Mouse (Mus musculus) mammary gland, adult 2 months (tissue): Measurements from ENCODE around the gene Wdr45. TPM values are rescaled to one million over a fixed set of nuclear protein-coding genes. Genes with fewer than 3 reads are reported as not detected.

Experiments
- polyA plus RNA-seq: library from polyadenylated mRNA; depleted of rRNA; stranded (reverse); fragments of >200 nt; gene quantifications from 2 replicates; pipeline ENCODE4 v1.2.3, GENCODE M21; 2012; ENCODE audit warnings: low replicate concordance; rRNA removed

Wdr45 gene
- polyA plus RNA-seq: 52.6 and 81.0 TPM in 2 replicates

GRCm38 (mm10) chrX:7714135-7714899 is at the start of gene Wdr45:
Gene Wdr45, plus strand, starts transcription at chrX:7714333.

DNA sequence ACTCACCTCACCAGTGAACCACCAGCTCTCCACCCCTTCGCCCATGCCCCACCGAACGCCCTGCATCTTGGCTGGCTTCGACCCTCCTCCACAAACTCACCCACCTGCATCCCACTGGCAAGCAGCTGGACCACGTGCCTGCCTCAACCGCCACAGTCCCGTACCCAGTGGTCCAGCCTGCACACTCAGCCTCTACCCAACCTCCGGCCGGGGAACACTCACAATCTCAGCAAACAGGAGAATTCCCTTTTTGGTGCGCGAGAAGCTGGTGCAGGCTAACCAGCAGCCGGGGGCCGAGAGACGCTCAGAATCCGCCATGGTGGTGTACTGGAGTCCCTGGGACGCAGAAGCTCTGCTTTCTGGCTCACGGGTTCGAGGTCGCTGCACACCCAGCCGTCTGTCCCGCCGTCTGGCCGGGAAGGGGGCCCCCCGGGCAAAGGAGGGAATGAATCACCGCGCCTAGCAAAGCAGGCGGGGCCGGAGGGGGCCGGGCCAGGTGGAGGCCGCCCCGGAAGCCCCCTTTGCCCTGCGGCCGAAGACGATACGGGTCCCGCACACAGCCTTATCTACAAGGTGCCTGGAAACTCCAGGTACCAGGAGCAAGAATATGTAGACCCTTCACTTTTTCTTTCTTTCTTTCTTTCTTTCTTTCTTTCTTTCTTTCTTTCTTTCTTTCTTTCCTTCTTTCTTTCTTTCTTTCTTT is 43.1 kb upstream of the Wdr45 start, which contains the start of gene Plp2:
Gene Plp2 (minus strand): TSS at position 470 of the 703 bp plus-strand sequence.

DNA sequence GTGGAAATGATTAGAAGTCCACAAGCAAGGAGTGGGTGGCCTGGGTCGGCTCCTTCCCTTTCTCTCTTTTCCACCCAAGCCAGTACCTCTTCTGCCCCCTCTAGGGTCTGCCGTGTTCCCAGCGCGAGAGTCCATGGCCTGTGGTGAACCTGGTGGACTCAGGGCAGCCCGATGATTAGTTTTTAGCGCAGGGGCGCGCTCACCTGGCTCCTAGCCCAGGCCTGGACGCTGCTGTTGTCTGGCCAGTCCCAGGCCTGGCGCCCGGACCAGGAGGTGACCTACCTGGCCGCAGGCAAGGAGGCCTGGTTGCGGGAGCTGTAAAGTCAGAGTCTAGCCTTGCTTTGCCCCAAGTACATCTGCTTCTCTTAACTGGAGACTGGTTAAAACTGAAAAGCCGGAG is 33.3 kb upstream of the Wdr45 start, which contains the start of gene Magix:
Gene Magix (minus strand): TSS at position 388 of the 400 bp plus-strand sequence.

DNA sequence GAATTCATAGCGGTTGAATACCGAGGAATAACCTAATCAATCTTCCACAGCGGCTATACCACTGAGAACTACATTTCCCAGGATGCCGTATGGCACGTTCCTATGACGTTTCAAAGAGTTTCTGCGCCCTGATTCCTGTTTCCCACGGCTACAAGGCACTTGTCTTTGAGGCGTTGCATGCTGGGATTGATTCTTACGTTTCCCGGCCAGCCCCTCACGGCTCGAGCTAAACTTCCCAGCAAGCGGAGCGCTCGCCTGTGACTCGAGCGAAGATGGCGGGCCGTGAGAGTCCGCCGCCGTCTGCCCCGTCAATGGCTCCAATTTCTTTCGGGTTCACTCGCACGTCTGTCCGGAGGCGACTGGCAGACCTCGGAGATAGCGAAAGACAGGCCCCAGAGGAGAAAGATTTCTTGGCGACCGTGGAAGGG is 17.2 kb upstream of the Wdr45 start, which contains the start of gene Gpkow:
Gene Gpkow (plus strand): TSS at position 178 of the 428 bp plus-strand sequence.

DNA sequence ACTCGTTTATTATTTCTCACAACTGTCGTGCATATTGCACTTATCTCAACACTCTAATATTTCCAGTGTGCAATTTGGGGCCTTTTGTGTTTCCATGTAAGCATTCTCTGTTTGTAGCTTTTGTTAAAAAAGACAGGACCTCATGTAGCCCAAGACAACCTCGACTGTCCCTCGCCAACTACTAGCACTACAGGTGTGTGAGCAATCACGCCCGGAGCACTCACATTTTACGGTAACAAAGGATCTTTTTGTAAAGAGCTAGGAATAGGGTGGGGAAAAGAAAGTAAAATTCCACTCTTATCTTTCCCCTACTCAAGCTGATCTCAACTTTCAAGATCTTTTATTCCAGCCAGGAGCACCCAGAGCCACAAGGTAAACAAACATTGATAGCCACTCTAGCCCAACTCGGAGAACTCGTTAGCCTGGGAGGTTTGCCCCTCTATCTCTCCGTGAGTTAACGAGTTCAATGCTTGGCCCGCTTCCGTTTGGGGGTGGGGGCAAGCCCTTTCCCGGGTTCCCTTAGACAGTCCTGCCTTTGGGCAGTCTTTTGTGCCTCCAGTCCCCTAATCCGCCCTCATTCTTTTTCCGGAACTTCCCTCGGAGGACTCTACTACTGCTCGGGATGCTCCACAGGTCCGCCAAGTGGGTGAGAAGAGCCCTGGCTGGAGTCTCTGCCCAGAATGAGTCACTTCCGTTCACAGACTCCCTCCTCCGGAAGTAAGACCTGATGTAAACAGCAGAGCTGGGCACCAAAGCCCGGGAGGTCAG is 7.6 kb downstream of the Wdr45 start, which contains the start of gene Gm45208:
Gene Gm45208 (plus strand): TSS at position 732 of the 768 bp plus-strand sequence.

DNA sequence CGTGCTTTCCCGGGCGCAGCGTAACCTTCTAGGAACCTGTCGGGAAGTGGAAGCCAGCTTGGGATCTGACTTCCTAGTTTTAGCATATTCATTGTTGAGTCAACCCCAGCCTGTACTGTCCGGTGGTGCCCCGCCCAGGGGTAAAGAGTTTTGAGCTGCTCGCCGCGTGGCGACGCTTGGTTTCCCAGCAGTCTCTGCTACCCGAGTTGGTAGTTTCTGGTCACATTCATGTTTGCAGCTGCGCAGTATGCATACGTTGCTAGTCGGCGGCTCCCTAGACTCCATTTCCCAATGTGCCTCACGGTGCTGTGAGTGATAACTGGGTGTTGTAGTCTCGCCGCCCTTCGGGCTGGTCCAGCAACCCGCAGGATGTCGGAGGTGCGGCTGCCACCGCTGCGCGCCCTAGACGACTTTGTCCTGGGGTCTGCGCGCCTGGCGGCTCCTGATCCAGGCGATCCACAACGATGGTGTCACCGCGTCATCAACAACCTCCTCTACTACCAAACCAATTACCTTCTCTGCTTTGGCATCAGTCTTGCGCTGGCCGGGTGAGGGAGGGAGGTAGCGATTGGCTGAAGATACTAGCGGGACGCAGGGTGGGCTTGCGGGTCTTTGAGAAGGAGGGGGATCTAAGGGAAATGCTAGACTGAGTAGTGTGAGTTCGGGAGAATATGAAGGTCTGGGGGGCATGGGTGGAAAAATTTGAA is 14.2 kb downstream of the Wdr45 start, which contains the start of gene Praf2:
Gene Praf2 (plus strand): TSS at position 225 of the 707 bp plus-strand sequence.

DNA sequence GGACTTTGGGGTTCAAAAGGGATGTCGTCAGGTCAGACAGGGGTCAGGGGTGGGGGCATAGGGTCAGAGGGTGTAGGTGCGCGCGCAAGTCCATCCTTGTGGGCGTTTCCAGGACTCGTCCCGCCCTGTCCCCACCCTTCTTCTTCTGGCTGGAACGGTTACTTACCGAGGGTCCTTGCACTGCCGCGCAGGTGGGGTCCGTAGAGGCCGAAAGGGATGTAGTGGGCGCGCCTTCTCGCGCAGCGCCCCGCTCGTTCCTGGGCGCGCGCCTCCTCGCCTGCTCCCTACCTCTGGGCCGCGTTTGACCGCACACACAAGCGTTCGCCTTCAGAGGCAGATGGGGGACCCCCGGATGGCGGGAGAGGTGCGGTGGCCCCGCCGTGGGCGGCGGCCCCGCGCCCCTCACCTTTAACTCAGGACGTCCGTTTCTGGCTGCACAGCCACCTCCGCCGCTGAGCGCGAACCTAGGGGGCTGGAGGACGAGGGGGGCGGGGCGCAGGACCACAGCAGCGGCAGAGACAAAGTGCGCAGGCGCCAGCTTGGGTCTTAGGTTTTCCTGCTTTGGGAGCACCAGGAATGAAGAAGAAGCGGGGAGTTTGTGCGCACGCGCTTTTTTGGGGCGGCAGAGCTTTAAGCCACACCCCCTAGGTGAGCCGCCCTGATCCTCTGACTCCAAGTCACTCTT is 36.4 kb downstream of the Wdr45 start, which contains the start of gene Ccdc120:
Gene Ccdc120 (minus strand): TSS at position 474 of the 685 bp plus-strand sequence.

GRCm38 (mm10) chrX:7762137-7762920 is 48.2 kb downstream of the Wdr45 start, which contains the start of gene Tfe3:
Gene Tfe3, plus strand, starts transcription at chrX:7762560.

Other genes with a start within 250 kb of the Wdr45 start
- gene Foxp3, start 140.7 kb upstream of the Wdr45 start, polyA plus RNA-seq: 3.3 and 11.9 TPM in 2 replicates
- gene Ppp1r3f, start 140.1 kb upstream of the Wdr45 start, polyA plus RNA-seq: 3.0 and 6.5 TPM in 2 replicates
- 17.5 and 20.1 TPM in 2 replicates for gene Ccdc22, start 108.8 kb upstream of the Wdr45 start, polyA plus RNA-seq
- 0.10 and 0.16 TPM in 2 replicates for gene Cacna1f, start 107.2 kb upstream of the Wdr45 start, polyA plus RNA-seq
- gene Syp, start 75.9 kb upstream of the Wdr45 start, polyA plus RNA-seq: 5.7 and 8.6 TPM in 2 replicates
- 37.2 and 57.8 TPM in 2 replicates for gene Prickle3, start 57.1 kb upstream of the Wdr45 start, polyA plus RNA-seq
- 137 and 304 TPM in 2 replicates for gene Plp2, start 42.9 kb upstream of the Wdr45 start, polyA plus RNA-seq
- gene Magix, start 33.1 kb upstream of the Wdr45 start, polyA plus RNA-seq: 4.8 and 17.7 TPM in 2 replicates
- 5.4 and 7.0 TPM in 2 replicates for gene Gpkow, start 17.2 kb upstream of the Wdr45 start, polyA plus RNA-seq
- gene Gm45208, start 7.9 kb downstream of the Wdr45 start, polyA plus RNA-seq: 0.95 and 4.4 TPM in 2 replicates
- 50.1 and 63.0 TPM in 2 replicates for gene Praf2, start 14.1 kb downstream of the Wdr45 start, polyA plus RNA-seq
- 13.2 and 28.8 TPM in 2 replicates for gene Ccdc120, start 36.6 kb downstream of the Wdr45 start, polyA plus RNA-seq
- gene Tfe3, start 48.2 kb downstream of the Wdr45 start, polyA plus RNA-seq: 31.3 and 39.5 TPM in 2 replicates
- gene Gripap1, start 75.4 kb downstream of the Wdr45 start, polyA plus RNA-seq: 29.7 and 46.8 TPM in 2 replicates
- 3.0 and 3.3 TPM in 2 replicates for gene Kcnd1, start 108.0 kb downstream of the Wdr45 start, polyA plus RNA-seq
- 25.7 and 37.9 TPM in 2 replicates for gene Otud5, start 127.0 kb downstream of the Wdr45 start, polyA plus RNA-seq
- gene Pim2, start 163.9 kb downstream of the Wdr45 start, polyA plus RNA-seq: 19.4 and 44.8 TPM in 2 replicates
- 70.2 and 98.2 TPM in 2 replicates for gene Slc35a2, start 169.7 kb downstream of the Wdr45 start, polyA plus RNA-seq
- gene Pqbp1, start 184.9 kb downstream of the Wdr45 start, polyA plus RNA-seq: 60.2 and 64.8 TPM in 2 replicates
- gene Timm17b, start 185.0 kb downstream of the Wdr45 start, polyA plus RNA-seq: 45.2 and 48.8 TPM in 2 replicates
- not detected in 2 replicates for gene Gm10491, start 193.5 kb downstream of the Wdr45 start, polyA plus RNA-seq
- gene Gm10490, start 195.2 kb downstream of the Wdr45 start, polyA plus RNA-seq: not detected in 2 replicates
- 0.12 TPM in 1 of 2 replicates, not detected in the other for gene Pcsk1n, start 205.5 kb downstream of the Wdr45 start, polyA plus RNA-seq
- gene Eras, start 214.3 kb downstream of the Wdr45 start, polyA plus RNA-seq: not detected in 2 replicates
- gene Hdac6, start 233.6 kb downstream of the Wdr45 start, polyA plus RNA-seq: 28.6 and 37.1 TPM in 2 replicates